Mouse (Mus musculus) kidney, adult 18-20 months (tissue): ENCODE results near the gene 1190005I06Rik.

Source experiments
- DNase-seq: peaks from one replicate; pipeline ENCODE4 v3.0.0; 2021

1190005I06Rik gene

DNA sequence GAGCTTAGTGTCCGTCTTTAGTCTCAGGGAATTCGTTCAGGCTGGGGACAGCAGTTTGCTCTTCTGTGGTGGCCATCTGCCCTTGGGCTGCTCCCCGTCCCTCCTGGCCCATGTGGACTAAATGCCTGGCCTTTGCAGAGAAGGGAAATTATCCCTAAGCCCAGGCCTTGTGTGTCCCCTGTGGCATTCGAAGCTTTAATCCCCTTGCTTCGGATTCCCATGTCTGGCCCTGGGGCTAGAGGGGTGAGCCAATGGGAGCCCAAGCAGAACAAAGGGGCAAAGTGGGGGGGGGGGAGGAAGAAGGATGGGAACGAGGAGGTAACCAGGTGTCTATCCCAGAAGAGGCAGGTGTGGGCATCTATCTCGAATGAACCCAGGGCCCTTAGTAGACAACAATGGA is at the start of gene 1190005I06Rik:
TSS of gene 1190005I06Rik (minus strand) at position 101 of the 400 bp plus-strand sequence.
- DNase-seq = no peak

GRCm38 (mm10) chr8:120696401-120697153 is 49.1 kb upstream of the 1190005I06Rik start:
- no peak for DNase-seq

GRCm38 (mm10) chr8:120693861-120694493 is 46.5 kb upstream of the 1190005I06Rik start:
- DNase-seq = peak; percentile 59

DNA sequence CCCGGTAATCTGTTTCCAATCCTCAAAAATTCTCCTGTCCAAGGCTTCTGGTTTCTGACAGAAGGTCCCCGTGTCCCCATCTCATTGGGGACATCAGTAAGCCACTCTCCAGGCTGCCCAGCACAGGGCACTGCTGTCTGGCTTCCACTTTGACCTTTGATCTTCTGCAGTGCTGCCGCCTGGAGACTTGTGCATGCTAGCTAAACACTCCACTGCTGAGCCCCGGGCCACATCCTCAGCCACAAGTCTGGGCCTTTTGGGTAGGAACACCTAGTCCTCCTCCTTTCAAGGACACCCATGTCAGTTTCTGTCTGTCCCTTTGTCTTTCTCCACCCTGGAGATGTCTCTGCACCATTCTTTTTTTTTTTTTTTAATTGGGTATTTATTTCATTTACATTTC is 45.5 kb upstream of the 1190005I06Rik start:
- no peak for DNase-seq

GRCm38 (mm10) chr8:120688511-120688910 is 41.1 kb upstream of the 1190005I06Rik start:
- no peak for DNase-seq

DNA sequence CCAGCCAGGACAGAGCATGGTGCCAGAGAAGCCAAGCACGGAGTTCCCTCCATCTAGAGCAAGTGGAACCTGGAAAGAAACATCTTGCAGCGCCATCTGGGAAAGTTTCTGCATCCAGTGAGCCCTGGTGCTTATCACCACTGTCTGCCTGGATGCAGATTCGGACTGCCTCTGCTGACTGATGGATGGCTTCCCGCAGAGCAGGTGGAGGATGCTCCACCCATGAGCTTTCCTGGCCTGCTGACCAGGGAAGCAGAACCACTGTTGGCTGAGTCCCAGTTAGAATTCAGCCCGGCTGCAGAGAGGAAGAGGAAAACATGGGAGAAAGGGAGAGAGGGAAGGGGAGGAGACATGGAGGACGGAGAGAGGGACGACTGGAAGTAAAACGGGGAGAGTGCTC is 40.4 kb upstream of the 1190005I06Rik start:
- peak; percentile 60 for DNase-seq

GRCm38 (mm10) chr8:120686576-120686975 is 39.1 kb upstream of the 1190005I06Rik start:
- no peak for DNase-seq

DNA sequence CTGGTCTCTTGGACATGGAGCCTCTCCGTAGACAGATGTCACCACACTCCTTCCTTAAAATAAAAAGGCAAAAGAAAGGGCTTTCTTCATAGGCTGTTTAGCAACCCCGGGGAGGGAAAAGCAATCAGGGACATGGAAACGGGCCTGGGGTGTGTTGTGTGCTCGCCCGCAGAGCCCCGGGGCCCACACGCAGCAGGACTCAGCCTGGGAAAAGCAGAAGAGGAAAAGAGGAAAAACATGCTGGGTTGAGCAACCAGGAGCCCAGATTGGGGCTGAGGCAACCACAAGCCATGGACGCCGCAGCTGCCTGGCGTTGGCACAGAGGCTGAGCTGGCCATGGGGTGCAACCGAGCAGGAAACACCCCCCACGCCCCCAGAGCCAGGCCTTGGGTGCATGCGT is 38.6 kb upstream of the 1190005I06Rik start:
- no peak for DNase-seq

DNA sequence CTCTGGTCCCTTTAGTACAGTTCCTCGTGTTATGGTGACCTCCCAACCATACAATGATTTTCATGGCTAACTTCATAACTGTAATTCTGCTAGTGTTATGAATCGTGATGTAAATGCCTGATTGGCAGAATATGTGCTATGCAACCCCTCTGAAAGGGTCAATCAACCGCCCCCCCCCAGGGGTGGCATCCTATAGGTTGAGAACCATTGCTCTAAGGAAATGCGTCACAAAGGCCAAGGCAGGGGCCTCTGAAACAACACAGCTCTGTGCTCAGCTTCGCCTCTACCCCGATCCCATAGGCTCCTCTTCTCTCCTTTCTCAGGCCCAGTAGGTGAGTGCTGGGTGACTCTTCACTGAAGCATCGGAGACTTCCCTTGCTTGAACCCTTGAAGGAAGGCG is 38.2 kb upstream of the 1190005I06Rik start:
- no peak for DNase-seq

DNA sequence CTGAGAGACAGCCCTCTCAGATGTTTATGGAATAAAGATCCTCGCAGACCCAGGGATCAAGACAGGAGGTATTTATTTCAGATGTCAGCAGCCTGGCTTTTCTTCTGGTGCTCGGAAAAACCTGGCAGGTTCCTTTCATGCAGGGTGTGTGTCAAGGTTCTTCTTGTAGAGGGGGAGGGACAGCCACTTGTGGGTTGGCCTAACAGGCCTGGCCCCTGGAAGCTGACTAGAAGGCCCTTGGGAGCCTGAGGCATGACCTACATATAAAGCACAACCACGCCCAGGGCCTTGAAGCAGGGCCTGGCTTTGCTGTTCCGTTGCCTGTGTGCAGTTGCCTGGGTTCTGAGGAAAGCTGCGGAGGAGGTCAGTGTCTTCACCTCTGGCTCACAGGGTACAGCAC is 37.7 kb upstream of the 1190005I06Rik start:
- DNase-seq = no peak

DNA sequence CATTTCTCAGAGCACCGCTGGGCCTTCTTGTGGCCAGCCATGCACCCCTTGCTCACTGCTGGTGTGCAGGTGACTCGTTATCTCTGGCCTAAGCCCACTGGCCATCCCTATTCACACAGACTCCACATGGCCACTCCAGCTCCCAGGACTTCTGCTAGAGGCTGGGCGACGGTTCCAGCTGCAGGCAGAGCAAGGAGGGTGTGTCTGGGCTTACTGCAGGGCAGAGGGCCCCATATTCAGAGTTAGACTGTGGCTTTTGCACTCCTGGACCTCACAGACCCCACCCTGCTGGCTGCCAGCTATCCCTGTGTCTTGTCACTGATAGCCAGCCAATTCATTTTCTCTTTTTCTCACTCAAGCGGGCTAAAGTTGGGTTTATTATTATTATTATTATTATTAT is 36.6 kb upstream of the 1190005I06Rik start:
- no peak for DNase-seq

- peak; percentile 84 for DNase-seq
These were observed 36.2 kb upstream of the 1190005I06Rik start for GRCm38 (mm10) chr8:120683602-120684001.

- no peak for DNase-seq
These were observed 33.7 kb upstream of the 1190005I06Rik start for GRCm38 (mm10) chr8:120681113-120681512.

- DNase-seq = peak; percentile 57
These were observed 33.0 kb upstream of the 1190005I06Rik start for GRCm38 (mm10) chr8:120680405-120680804.

- DNase-seq = no peak
These were observed 32.4 kb upstream of the 1190005I06Rik start for GRCm38 (mm10) chr8:120679629-120680387.

- DNase-seq = peak; percentile 88
These were observed 31.0 kb upstream of the 1190005I06Rik start for GRCm38 (mm10) chr8:120678447-120678846.

- DNase-seq = no peak
These were observed 28.3 kb upstream of the 1190005I06Rik start for GRCm38 (mm10) chr8:120675718-120676117.

- no peak for DNase-seq
These were observed 25.9 kb upstream of the 1190005I06Rik start for GRCm38 (mm10) chr8:120673298-120673697.

- no peak for DNase-seq
These were observed 25.3 kb upstream of the 1190005I06Rik start for GRCm38 (mm10) chr8:120672626-120673229.

- DNase-seq = no peak
These were observed 24.3 kb upstream of the 1190005I06Rik start for GRCm38 (mm10) chr8:120671775-120672174.

DNA sequence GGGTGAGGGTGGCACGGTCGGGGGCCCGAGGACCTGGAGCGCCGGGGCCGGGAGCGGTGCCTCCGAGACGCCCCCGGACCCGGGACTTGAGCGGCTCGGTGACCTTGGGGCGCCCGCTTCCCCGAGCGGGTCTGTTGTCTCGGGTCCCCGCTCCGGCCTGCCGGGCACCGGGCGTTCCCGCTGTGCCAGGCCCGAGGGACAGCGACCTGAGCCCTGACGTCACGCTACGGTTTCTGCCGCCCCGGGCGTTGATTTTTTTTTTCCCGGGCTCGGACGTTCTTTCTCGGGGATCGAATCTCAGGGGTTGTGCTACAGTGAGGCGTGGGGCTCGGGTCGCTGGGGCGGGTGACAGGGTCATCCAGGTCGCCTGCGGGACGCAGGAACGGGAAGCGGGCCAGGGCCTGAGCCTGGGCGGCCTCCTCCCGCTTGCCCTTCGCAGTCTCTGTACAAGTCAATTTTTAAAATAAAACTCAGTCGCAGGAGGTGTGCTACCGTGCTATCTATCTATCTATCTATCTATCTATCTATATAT is 21.0 kb upstream of the 1190005I06Rik start, which contains the start of gene Emc8:
TSS of gene Emc8 (minus strand) at position 200 of the 532 bp plus-strand sequence.
- DNase-seq = no peak

DNA sequence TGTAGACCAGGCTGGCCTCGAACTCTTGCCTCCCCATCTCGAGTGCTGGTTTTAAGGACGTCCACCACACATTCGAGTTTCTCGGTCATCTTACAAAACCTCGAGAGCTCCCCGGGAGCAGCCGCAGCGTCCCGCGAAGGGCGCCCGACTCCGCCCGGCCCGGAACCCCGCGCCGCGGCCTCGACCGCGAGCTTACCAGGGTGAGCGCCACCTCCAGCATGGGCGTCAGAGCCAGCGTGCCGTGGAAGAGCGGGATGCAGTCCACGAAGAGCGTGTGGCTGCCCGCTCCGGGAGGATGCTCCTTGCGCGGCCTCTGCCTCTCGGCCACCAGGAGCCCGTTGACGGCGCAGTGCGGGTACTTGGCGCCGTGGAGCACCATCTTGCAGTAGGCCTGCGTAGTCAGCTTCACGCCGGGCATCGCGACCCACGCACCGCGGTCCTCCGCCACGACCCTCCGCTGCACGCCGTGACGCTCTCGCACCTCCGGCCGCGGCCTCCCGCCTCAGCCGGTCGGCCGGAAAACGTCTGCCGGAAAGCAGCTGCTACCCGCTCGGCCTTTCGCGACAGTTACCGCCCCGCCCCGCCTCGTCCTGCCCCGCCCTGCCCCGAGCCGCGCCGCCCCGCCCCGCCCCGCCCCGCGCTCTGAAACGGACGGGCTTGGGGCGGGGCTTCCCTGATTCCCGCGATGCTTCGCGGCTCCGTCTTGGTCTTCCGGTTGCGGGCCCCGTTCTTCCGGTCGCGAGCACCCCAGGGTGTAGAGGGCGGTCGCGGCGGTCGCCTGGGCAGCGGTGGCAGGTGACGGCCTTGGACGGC is 20.3 kb upstream of the 1190005I06Rik start, which contains the start of the genes Gm27021 and Cox4i1:
TSS of gene Gm27021 (minus strand) at position 519 of the 813 bp plus-strand sequence.
TSS of gene Cox4i1 (plus strand) at position 662 of the 813 bp plus-strand sequence.
- peak; percentile 92 for DNase-seq
